Mouse (Mus musculus) hindbrain, embryonic 14.5 days (tissue): Measurements from ENCODE around the gene Gm10382. TPM values are rescaled to one million over a fixed set of nuclear protein-coding genes. Genes with fewer than 3 reads are reported as not detected.
A peak's percentile ranks its signal among the peaks of the same experiment; 100 is the strongest.
"Not testable (repeated sequence)": the region's sequence is repeated elsewhere in the genome, so short reads cannot be mapped to it uniquely, and the experiment has no call there.

Source experiments
- ATAC-seq: fragments of 200-750 bp; cut with Nextera tagmentation; 2 replicates; pipeline ENCODE4 v1.8.0; 2017; ENCODE audit warnings: moderate number of reproducible peaks, mild to moderate bottlenecking, moderate TSS enrichment, moderate library complexity; ENCODE audit not compliant: low FRiP score
- DNase-seq: peaks from one replicate; pipeline ENCODE4 v3.0.0-alpha.2; 2015; ENCODE audit warnings: low spot score
- H3K27ac ChIP-seq: fragments of 300-500 bp; sonication (generic); 2 replicates; pipeline ENCODE4 v1.5.1; 2014; ENCODE audit warnings: mild to moderate bottlenecking, moderate library complexity
- H3K27me3 ChIP-seq: fragments of 300-500 bp; sonication (generic); 2 replicates; pipeline ENCODE4 v1.6.1; 2014; ENCODE audit warnings: mild to moderate bottlenecking, low read length, mixed read lengths; ENCODE audit not compliant: control insufficient read depth, insufficient read depth
- H3K36me3 ChIP-seq: fragments of 300-500 bp; sonication (generic); replicated peaks from 2 replicates; pipeline ENCODE4 v1.6.1; 2014; ENCODE audit not compliant: control insufficient read depth, insufficient read depth
- H3K4me1 ChIP-seq: fragments of 300-500 bp; sonication (generic); replicated peaks from 2 replicates; pipeline ENCODE4 v1.6.1; 2014; ENCODE audit warnings: antibody characterized with exemption, low read length, mixed read lengths; ENCODE audit not compliant: control insufficient read depth, insufficient read depth
- H3K4me2 ChIP-seq: fragments of 300-500 bp; sonication (generic); replicated peaks from 2 replicates; pipeline ENCODE4 v1.6.1; 2014; ENCODE audit warnings: mild to moderate bottlenecking, moderate library complexity
- H3K4me3 ChIP-seq: fragments of 300-500 bp; sonication (generic); replicated peaks from 2 replicates; pipeline ENCODE4 v1.5.1; 2014; ENCODE audit warnings: mild to moderate bottlenecking, low read length
- H3K9ac ChIP-seq: fragments of 300-500 bp; sonication (generic); 2 replicates; pipeline ENCODE4 v1.6.1; 2014
- H3K9me3 ChIP-seq: fragments of 300-500 bp; sonication (generic); 2 replicates; pipeline ENCODE4 v1.6.1; 2016; ENCODE audit warnings: low read length; ENCODE audit not compliant: control insufficient read depth
- WGBS: fragments of 180-500 bp; shearing (Covaris S2); extraction: QIAGEN DNeasy Blood & Tissue Kit; methylation state at CpG from one replicate; pipeline ENCODE4 v1.1.7; 2014; 5-methylcytosine and 5-hydroxymethylcytosine counted together
- polyA plus RNA-seq: library from polyadenylated mRNA; unstranded; fragments of >200 nt; fragmentation: Nextera tagmentation; extraction: Ambion mirVana; gene quantifications from 2 replicates; pipeline ENCODE4 v1.2.1, GENCODE M21; 2014

Gene Gm10382
- polyA plus RNA-seq, 1 experiment from 2014 or later: 0.63 TPM

DNA sequence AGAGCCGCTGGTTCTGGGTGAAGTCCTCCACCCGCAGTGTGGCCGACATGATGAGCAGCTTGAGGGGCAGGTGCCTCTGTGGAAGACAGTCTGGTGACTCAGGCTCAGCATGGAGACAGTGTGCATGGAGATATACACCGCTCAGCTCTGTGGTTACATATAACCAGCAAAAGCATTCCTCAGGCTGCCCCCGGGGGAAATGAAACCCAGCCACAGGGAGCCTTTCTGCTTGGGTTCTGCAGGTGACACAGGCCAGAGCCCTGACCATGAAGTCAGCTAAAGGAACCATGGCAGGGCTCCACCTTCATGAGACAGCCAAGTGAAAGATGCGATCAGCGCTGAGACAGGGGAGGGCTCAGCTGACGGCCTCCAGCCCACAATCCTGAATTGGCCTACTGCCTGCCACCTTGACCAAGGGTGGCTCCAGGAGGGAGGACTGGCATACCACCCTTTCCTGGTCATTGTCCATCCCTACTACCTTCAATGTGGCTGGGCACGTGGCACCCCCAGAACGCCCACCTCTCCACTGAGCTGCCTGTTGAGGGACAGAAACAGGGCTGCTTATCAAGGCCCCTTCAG lies 36.7 kb downstream of the Gm10382 start:
- 96% methylated on average over 10 of the region's 10 CpGs for WGBS

DNA sequence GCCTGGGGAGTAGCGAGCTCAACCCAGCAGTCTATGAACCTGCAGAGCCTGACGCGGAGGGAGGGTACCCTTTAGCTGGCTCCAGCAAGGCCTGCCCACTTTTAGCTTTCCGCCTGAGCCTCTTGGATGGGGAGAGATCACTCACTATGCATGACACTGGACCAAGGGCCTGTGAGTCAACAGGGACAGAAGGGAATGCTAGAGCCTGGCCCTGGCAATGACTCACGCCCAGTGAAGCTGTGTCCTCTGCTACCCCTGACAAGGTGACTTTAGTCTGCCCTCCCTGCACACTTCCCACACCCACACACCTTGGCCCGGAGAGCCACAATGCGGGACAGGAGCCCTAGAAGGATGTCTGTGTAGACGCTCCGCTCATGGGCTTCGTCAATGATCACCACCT lies 37.2 kb downstream of the Gm10382 start:
- H3K4me1 ChIP-seq: no peaks in the 10 kb centered on the region
- no peaks in the 10 kb centered on the region for H3K27me3 ChIP-seq
- 94% methylated on average over 10 of the region's 10 CpGs for WGBS
- DNase-seq (no peak), ATAC-seq (no peak)
- H3K4me3 ChIP-seq: no peak overlapping the region
- H3K27ac ChIP-seq: no peak overlapping the region
- no peak overlapping the region for H3K9ac ChIP-seq
- H3K4me2 ChIP-seq: no peak overlapping the region
- H3K36me3 ChIP-seq: peaks cover 100% of the 10 kb centered on the region
- no peaks in the 10 kb centered on the region for H3K9me3 ChIP-seq

More for the DNA sequence above, 36.7 kb downstream of the Gm10382 start:
- Histone ChIP-seq H3K27me3 (no peaks in the 10 kb centered on the region), H3K4me3 (no peak overlapping the region), H3K36me3 (peaks cover 100% of the 10 kb centered on the region), H3K27ac (no peak overlapping the region), H3K9me3 (no peaks in the 10 kb centered on the region), H3K4me2 (no peak overlapping the region), H3K9ac (no peak overlapping the region), H3K4me1 (no peaks in the 10 kb centered on the region)
- DNase-seq (no peak), ATAC-seq (no peak)

DNA sequence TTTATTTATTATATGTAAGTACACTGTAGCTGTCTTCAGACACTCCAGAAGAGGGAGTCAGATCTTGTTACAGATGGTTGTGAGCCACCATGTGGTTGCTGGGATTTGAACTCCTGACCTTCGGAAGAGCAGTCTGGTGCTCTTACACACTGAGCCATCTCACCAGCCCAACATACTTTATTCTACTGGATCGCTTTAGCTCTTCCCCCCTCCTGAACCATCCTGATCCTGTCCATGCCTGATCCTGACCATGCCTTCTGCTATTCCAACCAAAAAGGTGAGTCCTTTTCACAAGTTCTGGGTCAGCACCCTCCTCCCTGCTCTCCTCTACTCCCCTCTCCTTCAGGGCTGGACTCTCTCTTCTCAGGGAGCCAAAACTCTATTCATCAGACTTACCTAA lies 43.2 kb downstream of the Gm10382 start:
- peaks cover 45% of the 10 kb centered on the region for H3K36me3 ChIP-seq
- peaks cover 11% of the 10 kb centered on the region for H3K4me1 ChIP-seq
- not testable (repeated sequence) for H3K4me3 ChIP-seq, H3K4me2 ChIP-seq, H3K27ac ChIP-seq, DNase-seq, ATAC-seq, H3K27me3 ChIP-seq, H3K9me3 ChIP-seq, H3K9ac ChIP-seq
- whole genome bisulfite sequencing: 93% methylated on average over 2 of the region's 2 CpGs

DNA sequence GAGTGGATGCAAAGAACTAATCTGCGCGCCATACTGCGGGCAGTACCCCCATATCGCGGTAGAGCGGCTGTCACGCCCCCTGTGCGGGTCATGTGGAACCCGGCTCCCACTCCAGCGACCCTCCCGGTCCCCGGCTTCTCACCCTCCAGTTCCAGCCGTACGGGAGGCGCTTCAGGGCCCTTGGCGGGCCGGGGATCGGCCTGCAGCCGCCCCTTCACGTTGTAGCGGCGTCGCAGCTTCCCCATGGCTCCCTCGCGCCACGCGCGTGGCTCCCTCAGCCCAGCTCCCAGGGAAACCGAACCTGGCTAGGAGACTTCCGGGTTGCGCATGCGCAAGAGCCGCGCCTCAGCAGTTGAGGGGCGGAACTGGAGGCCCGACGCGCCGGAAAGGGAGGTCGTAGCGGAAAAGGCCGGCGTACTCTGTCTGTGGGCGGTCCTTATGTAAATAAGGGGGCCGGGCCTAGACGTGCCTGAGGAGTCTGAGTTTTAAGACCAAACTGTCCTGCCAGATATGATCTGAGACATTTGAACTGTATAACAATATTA lies 44.7 kb downstream of the Gm10382 start, which contains the start of gene Dhx37:
Gene Dhx37 (minus strand): TSS at position 329 of the 545 bp plus-strand sequence.
- Histone ChIP-seq H3K27ac (peak within 1 kb of the TSS; percentile 62), H3K36me3 (peaks cover 30% of the 10 kb centered on the region), H3K4me1 (peaks cover 11% of the 10 kb centered on the region), H3K4me2 (peak within 1 kb of the TSS; percentile 88), H3K9ac (peak within 1 kb of the TSS; percentile 85), H3K27me3 (no peaks in the 10 kb centered on the region), H3K4me3 (peak within 1 kb of the TSS; percentile 75), H3K9me3 (no peaks in the 10 kb centered on the region)
- ATAC-seq: peak; percentile 92
- under 1% methylated on average over 46 of the region's 46 CpGs for whole genome bisulfite sequencing
- DNase-seq: peak; percentile 95

DNA sequence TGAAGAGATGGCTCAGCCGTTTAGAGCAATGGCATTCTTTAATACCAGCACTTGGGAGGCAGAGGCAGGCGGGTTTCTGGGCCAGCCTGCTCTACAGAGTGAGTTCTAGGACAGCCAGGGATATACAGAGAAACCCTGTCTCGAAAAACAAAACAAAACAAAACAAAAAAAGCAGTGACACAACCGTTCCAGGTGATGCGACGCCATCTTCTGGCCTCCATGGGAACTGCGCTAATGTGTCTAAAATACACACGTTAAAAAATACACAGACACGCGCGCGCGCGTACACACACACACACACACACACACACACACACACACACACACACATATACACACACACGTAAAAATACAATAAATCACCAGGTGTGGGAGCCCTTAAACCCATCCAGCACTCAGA lies 45.2 kb downstream of the Gm10382 start:
- H3K27ac ChIP-seq, H3K27me3 ChIP-seq, H3K9me3 ChIP-seq, DNase-seq, H3K9ac ChIP-seq, ATAC-seq: not testable (repeated sequence)
- Histone ChIP-seq H3K4me3 (peak overlapping the region; percentile 75), H3K4me1 (peaks cover 11% of the 10 kb centered on the region), H3K36me3 (peaks cover 25% of the 10 kb centered on the region), H3K4me2 (peak overlapping the region; percentile 88)
- 59% methylated on average over 15 of the region's 15 CpGs for WGBS

Other genes starting within 250 kb of the Gm10382 start
- 26.0 and 27.4 TPM in 2 replicates for gene Ncor2, start 210.1 kb upstream of the Gm10382 start, polyA plus RNA-seq
- gene Scarb1, start 48.2 kb upstream of the Gm10382 start, polyA plus RNA-seq: 36.5 and 39.9 TPM in 2 replicates
- gene Ubc, start 880 bp downstream of the Gm10382 start, polyA plus RNA-seq: 1,333 and 1,355 TPM in 2 replicates
- gene Dhx37, start 44.8 kb downstream of the Gm10382 start, polyA plus RNA-seq: 6.8 and 10.2 TPM in 2 replicates
- gene Bri3bp, start 52.2 kb downstream of the Gm10382 start, polyA plus RNA-seq: 34.3 and 36.7 TPM in 2 replicates
- gene Aacs, start 86.5 kb downstream of the Gm10382 start, polyA plus RNA-seq: 75.5 and 98.4 TPM in 2 replicates
- 6.3 and 7.9 TPM in 2 replicates for gene Tmem132b, start 142.5 kb downstream of the Gm10382 start, polyA plus RNA-seq